Mouse (Mus musculus): ENCODE measurements at regions not wholly inside any gene's neighbourhood (a gene's known extent, or its start where the extent isn't known, plus 50 kb on each side); places are given as distances from the start of the nearest gene placed in this dataset.
"Not testable (repeated sequence)": the region's sequence is repeated elsewhere in the genome, so short reads cannot be mapped to it uniquely, and the experiment has no call there.

DNA sequence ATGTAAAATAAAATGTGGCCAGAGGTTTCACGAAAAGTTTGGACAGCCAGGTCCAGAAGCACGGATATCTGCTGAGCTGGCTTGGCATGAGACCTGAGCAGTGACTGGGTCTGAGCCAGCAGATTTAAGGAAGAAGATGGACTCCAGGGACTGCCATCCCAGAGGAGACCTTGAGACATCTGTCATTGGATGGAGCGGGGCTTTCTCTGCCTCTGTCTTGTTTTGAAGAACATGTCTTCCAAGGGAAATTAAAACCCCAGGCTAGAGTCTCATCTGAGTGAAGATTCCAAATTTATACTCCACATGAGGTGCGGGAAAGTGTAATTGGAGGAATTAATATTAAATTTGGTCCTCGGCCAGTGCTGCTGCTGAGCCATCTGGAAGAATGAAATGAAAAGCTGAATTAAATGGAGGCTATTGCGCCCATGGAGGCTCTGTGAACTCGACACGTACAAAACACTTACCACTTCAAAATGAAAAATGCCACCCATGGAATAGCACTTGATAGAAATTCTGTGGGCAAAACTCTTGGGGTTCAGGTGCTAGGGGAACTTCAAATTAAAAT, 129.8 kb upstream of the Adcy2 start:
- no peak for DNase-seq

GRCm38 (mm10) chr13:69127522-69127921, 128.2 kb upstream of the Adcy2 start:
- no peak for DNase-seq

DNA sequence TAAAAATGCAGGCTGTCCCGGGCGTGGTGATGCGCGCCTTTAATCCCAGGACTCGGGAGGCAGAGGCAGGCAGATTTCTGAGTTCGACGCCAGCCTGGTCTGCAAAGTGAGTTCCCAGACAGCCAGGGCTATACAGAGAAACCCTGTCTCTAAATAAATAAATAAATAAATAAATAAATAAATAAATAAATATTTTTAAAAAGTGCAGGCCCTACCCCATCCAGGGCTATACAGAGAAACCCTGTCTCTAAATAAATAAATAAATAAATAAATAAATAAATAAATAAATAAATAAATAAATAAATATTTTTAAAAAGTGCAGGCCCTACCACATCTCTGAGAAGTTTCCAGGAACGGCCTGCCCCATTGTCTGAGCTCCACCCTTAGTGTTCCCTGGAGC, 119.4 kb upstream of the Adcy2 start:
- DNase-seq, result not testable (repeated sequence)

GRCm38 (mm10) chr13:69109168-69109567, 109.8 kb upstream of the Adcy2 start:
- DNase-seq, result no peak

- DNase-seq, result peak; percentile 8 to 56
Measured at GRCm38 (mm10) chr13:69086613-69087012, 87.3 kb upstream of the Adcy2 start.

DNA sequence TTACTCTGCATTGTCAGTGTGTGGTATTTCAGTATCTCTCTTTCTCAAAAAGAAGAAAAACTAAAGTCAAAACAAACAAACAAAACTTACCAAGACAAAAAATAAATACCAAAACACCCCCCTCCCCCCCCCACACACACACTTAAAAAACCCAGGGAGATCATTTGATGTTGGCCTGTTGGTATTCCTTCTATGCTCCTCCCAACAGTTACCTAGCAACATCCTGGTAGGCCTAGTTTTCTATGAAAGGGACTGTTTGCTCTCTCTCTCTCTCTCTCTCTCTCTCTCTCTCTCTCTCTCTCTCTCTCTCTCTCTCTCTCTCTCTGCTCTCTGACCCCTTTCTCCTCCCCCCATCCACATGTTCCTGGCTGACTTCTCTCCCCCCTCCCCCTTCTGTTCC, 71.0 kb upstream of the Adcy2 start:
- DNase-seq, result no peak

DNA sequence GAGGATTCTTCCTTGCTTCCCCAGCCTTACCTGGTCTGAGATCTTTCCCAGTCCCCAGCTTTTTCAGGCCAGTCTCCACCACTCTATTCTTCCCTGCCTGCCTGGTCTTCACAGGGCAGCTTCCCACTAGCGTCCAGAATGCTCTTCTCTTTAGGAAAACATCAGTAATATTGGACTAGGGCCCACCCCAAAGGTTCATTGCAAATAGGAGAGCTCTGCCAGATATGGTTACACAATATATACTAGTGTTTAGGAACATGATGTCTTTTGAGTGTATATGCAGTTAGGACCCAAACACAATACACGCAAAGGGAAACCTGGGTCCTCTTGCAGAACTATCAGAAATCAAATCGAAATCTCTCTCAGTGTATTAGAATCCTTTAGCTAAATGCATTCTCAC, 70.5 kb upstream of the Adcy2 start:
- no peak for DNase-seq

GRCm38 (mm10) chr13:69066636-69067035, 67.3 kb upstream of the Adcy2 start:
- DNase-seq, result no peak

DNA sequence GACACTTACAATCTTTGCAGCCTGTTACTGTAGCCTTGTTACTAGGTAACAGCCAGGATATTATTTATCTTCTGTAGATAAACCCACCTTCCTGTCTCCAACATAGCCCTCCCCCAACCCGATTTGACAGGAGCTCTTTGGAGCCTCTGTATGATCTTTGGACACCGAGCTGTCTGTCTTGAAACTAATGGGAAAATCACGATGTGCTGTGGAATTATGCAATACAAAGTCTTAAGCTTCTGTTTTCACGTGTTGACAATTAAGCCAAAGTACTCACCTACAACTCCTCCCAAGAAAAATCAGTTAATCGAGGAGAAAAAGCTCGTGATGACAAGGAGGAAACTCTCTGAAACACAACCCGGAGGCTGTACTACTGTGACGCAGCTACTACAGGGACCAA, 65.9 kb upstream of the Adcy2 start:
- DNase-seq, result no peak

DNA sequence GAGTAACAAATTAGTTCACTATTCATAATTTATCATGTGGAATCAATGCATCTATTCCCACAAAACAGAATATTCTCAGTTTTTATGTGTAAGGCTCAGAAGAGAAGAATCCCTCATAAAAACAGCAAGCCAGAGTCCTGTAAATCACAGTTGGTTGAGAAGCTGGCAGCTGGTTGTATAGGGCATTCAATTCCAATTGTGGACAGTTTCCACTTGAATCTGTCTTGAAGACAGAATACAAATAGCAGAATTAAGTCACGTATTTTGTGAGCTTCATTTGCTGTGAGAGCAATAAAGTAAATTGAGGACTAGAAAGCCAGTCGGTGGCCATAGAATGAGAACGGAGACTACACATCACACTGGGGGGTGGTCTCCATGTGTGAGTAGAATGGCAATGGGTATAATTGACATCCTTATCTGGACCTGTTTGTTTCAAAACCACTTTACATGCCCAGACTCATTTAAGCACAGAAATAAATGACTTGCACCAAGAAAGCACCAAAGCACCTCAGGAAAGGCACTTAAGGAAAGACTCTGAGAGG, 63.4 kb upstream of the Adcy2 start:
- DNase-seq, result no peak

DNA sequence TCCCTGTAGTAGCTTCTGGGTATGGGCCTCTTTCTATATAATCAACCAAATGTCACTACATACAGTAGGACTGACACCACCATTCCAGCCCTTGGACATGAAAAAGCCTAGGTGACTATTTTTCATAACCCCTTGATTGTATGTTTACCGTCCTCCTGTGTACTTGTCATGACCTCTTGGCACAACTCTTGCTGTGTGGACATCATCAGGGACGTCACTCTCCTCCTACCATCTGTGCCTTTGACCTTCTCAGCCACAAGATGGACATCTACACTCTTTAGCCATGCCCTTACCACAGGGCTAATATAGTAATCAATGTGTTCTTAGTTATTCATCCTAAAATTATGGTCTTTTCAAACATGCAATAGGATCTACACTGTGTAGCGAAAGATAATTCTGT, 62.1 kb upstream of the Adcy2 start:
- DNase-seq, result no peak

Measured in cerebellum, postnatal 25 days (tissue).